Mouse (Mus musculus) lung, adult 10 weeks (tissue): ENCODE data around the gene Olfr1015. TPM values are rescaled to one million over a fixed set of nuclear protein-coding genes. Genes with fewer than 3 reads are reported as not detected.

Experiments used
- polyA plus RNA-seq: library from polyadenylated mRNA; stranded (reverse); fragments of 350-450 nt; fragmentation: Illumina TruSeq; extraction: RNeasy Lipid Tissue Mini Kit (QIAGEN cat#74804); gene quantifications from one replicate; pipeline ENCODE4 v1.2.3, GENCODE M21; 2014; ENCODE audit warnings: low read depth, low replicate concordance; ENCODE audit not compliant: insufficient read depth

The Olfr1015 gene
- not detected for polyA plus RNA-seq

GRCm38 (mm10) chr2:85781717-85782116 is at the start of gene Olfr1015:
Olfr1015 (plus strand) TSS chr2:85782017.

GRCm38 (mm10) chr2:85762666-85763065 is 19.2 kb upstream of the Olfr1015 start, which contains the start of gene Olfr1012:
Olfr1012 (minus strand) TSS chr2:85762766.

GRCm38 (mm10) chr2:85766798-85767197 is 15.0 kb upstream of the Olfr1015 start, which contains the start of gene Olfr1013:
Olfr1013 (plus strand) TSS chr2:85767098.

GRCm38 (mm10) chr2:85772413-85772812 is 9.4 kb upstream of the Olfr1015 start, which contains the start of gene Olfr1014:
Olfr1014 (plus strand) TSS chr2:85772713.

GRCm38 (mm10) chr2:85802444-85802843 is 20.6 kb downstream of the Olfr1015 start, which contains the start of gene Olfr1016:
Olfr1016 (minus strand) TSS chr2:85802544.

GRCm38 (mm10) chr2:85818179-85818578 is 36.4 kb downstream of the Olfr1015 start, which contains the start of gene Olfr1018:
Olfr1018 (plus strand) TSS chr2:85818479.

Other genes starting within 250 kb of the Olfr1015 start
- gene Olfr996, start 202.8 kb upstream of the Olfr1015 start, polyA plus RNA-seq = not detected
- not detected for gene Olfr998, start 193.1 kb upstream of the Olfr1015 start, polyA plus RNA-seq
- gene Olfr1000, start 170.1 kb upstream of the Olfr1015 start, polyA plus RNA-seq = not detected
- not detected for gene Olfr1002, start 131.3 kb upstream of the Olfr1015 start, polyA plus RNA-seq
- not detected for gene Olfr154, start 117.6 kb upstream of the Olfr1015 start, polyA plus RNA-seq
- not detected for gene Olfr1006, start 103.2 kb upstream of the Olfr1015 start, polyA plus RNA-seq
- not detected for gene Olfr1008, start 92.6 kb upstream of the Olfr1015 start, polyA plus RNA-seq
- not detected for gene Olfr1009, start 66.6 kb upstream of the Olfr1015 start, polyA plus RNA-seq
- gene Olfr1012, start 19.3 kb upstream of the Olfr1015 start, polyA plus RNA-seq = not detected
- gene Olfr1013, start 14.9 kb upstream of the Olfr1015 start, polyA plus RNA-seq = not detected
- gene Olfr1014, start 9.3 kb upstream of the Olfr1015 start, polyA plus RNA-seq = not detected
- not detected for gene Olfr1016, start 20.5 kb downstream of the Olfr1015 start, polyA plus RNA-seq
- gene Olfr1018, start 36.5 kb downstream of the Olfr1015 start, polyA plus RNA-seq = not detected
- gene Olfr1019, start 63.5 kb downstream of the Olfr1015 start, polyA plus RNA-seq = not detected
- gene Olfr1020, start 65.0 kb downstream of the Olfr1015 start, polyA plus RNA-seq = not detected
- gene Olfr1022, start 86.6 kb downstream of the Olfr1015 start, polyA plus RNA-seq = not detected
- not detected for gene Olfr1023, start 103.6 kb downstream of the Olfr1015 start, polyA plus RNA-seq
- not detected for gene Olfr1024, start 123.0 kb downstream of the Olfr1015 start, polyA plus RNA-seq
- not detected for gene Olfr1025-ps1, start 133.2 kb downstream of the Olfr1015 start, polyA plus RNA-seq
- not detected for gene Olfr1026, start 139.5 kb downstream of the Olfr1015 start, polyA plus RNA-seq
- not detected for gene Olfr1028, start 168.4 kb downstream of the Olfr1015 start, polyA plus RNA-seq
- gene Olfr1029, start 191.9 kb downstream of the Olfr1015 start, polyA plus RNA-seq = not detected
- not detected for gene Olfr1030, start 197.3 kb downstream of the Olfr1015 start, polyA plus RNA-seq
- gene Olfr1031, start 208.3 kb downstream of the Olfr1015 start, polyA plus RNA-seq = not detected
- gene Olfr1032, start 223.5 kb downstream of the Olfr1015 start, polyA plus RNA-seq = not detected
- gene Olfr1033, start 238.6 kb downstream of the Olfr1015 start, polyA plus RNA-seq = 3.4 TPM